Mouse (Mus musculus): Measurements from ENCODE around the gene Ralgps1. TPM values are rescaled to one million over a fixed set of nuclear protein-coding genes. Genes with fewer than 3 reads are reported as not detected.

The Ralgps1 gene
- polyA plus RNA-seq, 1 experiment from 2014 or later, result 7.9 TPM

DNA sequence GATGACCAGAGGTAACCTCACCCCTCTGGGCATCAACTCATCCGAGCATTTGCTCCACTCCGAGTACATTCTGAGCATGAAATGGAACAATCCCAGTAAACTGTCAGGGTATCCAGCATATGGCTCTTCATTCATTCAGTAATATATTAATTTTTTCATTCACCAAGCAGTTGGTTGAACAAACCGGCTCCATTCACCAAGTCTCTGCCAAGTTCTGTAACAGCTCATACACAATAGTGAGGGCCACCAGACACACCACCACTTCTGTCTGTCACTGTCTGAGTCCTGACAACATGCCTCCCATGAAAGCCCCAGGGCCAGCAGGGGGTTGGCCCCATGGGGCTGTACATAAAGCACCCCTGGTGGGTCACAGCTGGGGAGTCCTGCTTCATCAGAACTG is 181.3 kb downstream of the Ralgps1 start:
- H3K4me2 ChIP-seq (replicated peaks; ENCODE audit: low read depth, low read length), result no peak overlapping the region
- H3K27ac ChIP-seq (ENCODE audit: low read depth, low read length), result no peak overlapping the region
- H3K4me3 ChIP-seq (ENCODE audit: low read length), result no peak overlapping the region
- no peaks in the 10 kb centered on the region for H3K27me3 ChIP-seq (ENCODE audit: control insufficient read depth, insufficient read depth, low read length)
- H3K9ac ChIP-seq (ENCODE audit: low read depth, low read length), result no peak overlapping the region
- H3K36me3 ChIP-seq (ENCODE audit: control insufficient read depth, insufficient read depth, low read length), result no peaks in the 10 kb centered on the region
- 96% methylated on average over 3 of the region's 3 CpGs for WGBS
- no peak for ATAC-seq (ENCODE audit: low FRiP score, low TSS enrichment)
- H3K9me3 ChIP-seq (ENCODE audit: control insufficient read depth, low read length), result no peaks in the 10 kb centered on the region
- H3K4me1 ChIP-seq (ENCODE audit: control insufficient read depth, insufficient read depth, low read length), result peaks cover 6% of the 10 kb centered on the region; the same call in 1 of the 2 replicates

DNA sequence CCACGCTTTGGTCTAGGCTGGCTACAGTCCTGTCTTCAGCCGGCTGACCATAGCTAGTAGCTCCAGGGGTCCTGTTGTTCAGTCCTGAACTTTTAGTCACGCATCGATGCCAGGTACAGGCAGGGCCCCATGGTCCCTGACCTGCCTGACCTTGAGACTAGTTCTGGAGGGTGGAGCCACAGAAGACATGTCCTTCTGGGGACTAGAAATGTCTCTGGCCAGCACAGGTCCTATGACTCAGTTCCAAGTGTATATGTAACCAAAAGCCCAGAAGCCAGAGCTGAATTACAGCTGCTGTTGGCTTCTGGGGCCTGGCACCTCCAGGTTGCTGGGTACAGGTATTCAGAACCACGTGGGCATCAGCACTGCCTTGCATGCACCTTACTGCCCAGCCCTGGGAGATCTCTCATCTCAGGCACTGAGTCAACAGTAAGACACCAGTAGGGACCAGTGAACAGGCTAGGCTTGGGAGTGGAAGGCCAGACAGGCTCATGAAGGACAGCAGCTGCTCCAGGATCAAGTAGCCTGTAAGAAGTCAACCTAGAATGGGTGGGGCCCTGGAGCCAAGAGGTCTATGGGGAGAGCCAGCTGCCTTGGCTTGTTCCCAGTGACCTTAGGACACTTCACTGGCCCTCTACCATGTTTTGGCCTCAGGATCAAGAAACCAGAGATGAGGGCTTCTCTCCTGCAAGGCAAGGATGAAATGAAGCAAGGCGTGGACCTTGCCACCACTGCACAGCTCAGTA is 182.2 kb downstream of the Ralgps1 start:
- Histone ChIP-seq H3K9ac (ENCODE audit: low read depth, low read length) (no peak overlapping the region), H3K27ac (ENCODE audit: low read depth, low read length) (no peak overlapping the region)
- peak; percentile 30; the same call in 1 of the 2 replicates for ATAC-seq (ENCODE audit: low FRiP score, low TSS enrichment)

DNA sequence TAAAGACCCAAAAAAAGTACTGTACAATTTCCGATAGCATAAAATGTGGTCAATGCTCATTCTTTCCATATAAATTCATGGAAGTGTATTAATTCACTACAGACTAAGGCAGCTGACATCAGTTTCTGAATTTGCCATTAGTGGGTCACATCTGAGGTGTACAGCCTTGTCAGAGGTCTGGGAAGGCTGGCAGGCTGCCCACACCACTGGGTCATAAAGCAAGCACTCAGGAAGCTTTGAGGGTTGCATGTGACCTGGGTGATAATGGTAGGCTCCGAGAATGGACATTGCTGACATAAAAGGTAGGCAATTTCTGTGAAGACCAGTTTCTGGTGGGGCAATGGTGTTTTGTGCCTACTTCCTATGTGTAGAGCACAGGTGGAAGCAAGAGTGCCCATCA is 183.4 kb downstream of the Ralgps1 start:
- Histone ChIP-seq H3K9ac (ENCODE audit: low read depth, low read length) (no peak overlapping the region), H3K27ac (ENCODE audit: low read depth, low read length) (no peak overlapping the region), H3K9me3 (ENCODE audit: control insufficient read depth, low read length) (no peaks in the 10 kb centered on the region), H3K4me1 (ENCODE audit: control insufficient read depth, insufficient read depth, low read length) (peaks cover 6% of the 10 kb centered on the region; the same call in 1 of the 2 replicates), H3K36me3 (ENCODE audit: control insufficient read depth, insufficient read depth, low read length) (no peaks in the 10 kb centered on the region), H3K4me2 (replicated peaks; ENCODE audit: low read depth, low read length) (no peak overlapping the region), H3K27me3 (ENCODE audit: control insufficient read depth, insufficient read depth, low read length) (no peaks in the 10 kb centered on the region), H3K4me3 (ENCODE audit: low read length) (no peak overlapping the region)
- 73% methylated on average over 2 of the region's 2 CpGs for WGBS
- ATAC-seq (ENCODE audit: low FRiP score, low TSS enrichment), result no peak

More for the DNA sequence above, 182.2 kb downstream of the Ralgps1 start:
- H3K27me3 ChIP-seq (ENCODE audit: control insufficient read depth, insufficient read depth, low read length), result no peaks in the 10 kb centered on the region
- H3K4me2 ChIP-seq (replicated peaks; ENCODE audit: low read depth, low read length), result no peak overlapping the region
- WGBS, result 58% methylated on average over 6 of the region's 6 CpGs
- H3K36me3 ChIP-seq (ENCODE audit: control insufficient read depth, insufficient read depth, low read length), result no peaks in the 10 kb centered on the region
- H3K4me3 ChIP-seq (ENCODE audit: low read length), result no peak overlapping the region
- no peaks in the 10 kb centered on the region for H3K9me3 ChIP-seq (ENCODE audit: control insufficient read depth, low read length)
- H3K4me1 ChIP-seq (ENCODE audit: control insufficient read depth, insufficient read depth, low read length), result peaks cover 6% of the 10 kb centered on the region; the same call in 1 of the 2 replicates

DNA sequence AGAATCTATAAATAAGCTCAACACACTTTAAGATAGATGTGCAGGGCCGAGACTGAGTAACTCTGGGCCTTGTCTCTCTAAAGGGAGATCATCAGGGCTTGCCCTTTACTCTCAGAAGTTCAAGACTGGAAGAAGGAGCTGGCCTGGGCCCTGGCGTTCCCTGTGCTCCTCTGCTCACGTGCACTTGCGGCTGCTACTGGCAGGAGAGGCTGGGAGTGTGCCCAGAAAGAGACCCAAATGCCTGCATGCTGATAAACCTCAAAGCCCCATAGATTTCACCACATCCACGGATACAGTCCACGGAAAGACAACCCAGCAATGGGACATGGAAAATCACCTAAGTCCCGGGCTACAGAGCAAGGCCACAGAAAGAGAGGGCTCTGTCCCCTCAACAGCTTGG is 184.8 kb downstream of the Ralgps1 start:
- Histone ChIP-seq H3K27me3 (ENCODE audit: control insufficient read depth, insufficient read depth, low read length) (no peaks in the 10 kb centered on the region), H3K27ac (ENCODE audit: low read depth, low read length) (no peak overlapping the region), H3K4me3 (ENCODE audit: low read length) (no peak overlapping the region), H3K4me2 (replicated peaks; ENCODE audit: low read depth, low read length) (no peak overlapping the region), H3K4me1 (ENCODE audit: control insufficient read depth, insufficient read depth, low read length) (peaks cover 6% of the 10 kb centered on the region; the same call in 1 of the 2 replicates), H3K36me3 (ENCODE audit: control insufficient read depth, insufficient read depth, low read length) (no peaks in the 10 kb centered on the region), H3K9ac (ENCODE audit: low read depth, low read length) (no peak overlapping the region), H3K9me3 (ENCODE audit: control insufficient read depth, low read length) (no peaks in the 10 kb centered on the region)
- ATAC-seq (ENCODE audit: low FRiP score, low TSS enrichment), result no peak
- 74% methylated on average over 7 of the region's 7 CpGs for WGBS

DNA sequence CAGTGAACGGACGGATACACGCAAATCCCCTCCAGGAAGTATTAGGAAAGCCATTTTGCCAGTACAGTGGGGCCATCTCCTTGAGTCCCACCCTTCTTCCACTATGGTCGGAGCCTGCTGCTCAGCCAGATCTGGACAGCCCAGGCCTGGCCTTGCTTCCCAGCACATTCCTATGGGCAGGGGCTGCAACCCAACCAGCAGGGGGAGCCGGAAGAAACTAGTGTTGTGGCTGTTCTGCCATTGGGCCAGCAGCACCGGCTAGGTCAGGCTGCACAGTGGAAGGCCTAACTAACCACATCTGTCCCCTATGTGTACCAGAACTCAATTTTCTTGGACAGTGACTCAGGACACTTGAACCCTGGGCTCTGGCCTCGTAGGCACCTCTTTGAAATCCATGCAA is 186.0 kb downstream of the Ralgps1 start:
- WGBS, result 74% methylated on average over 7 of the region's 7 CpGs
- Histone ChIP-seq H3K4me2 (replicated peaks; ENCODE audit: low read depth, low read length) (no peak overlapping the region), H3K27ac (ENCODE audit: low read depth, low read length) (no peak overlapping the region), H3K27me3 (ENCODE audit: control insufficient read depth, insufficient read depth, low read length) (no peaks in the 10 kb centered on the region), H3K9me3 (ENCODE audit: control insufficient read depth, low read length) (no peaks in the 10 kb centered on the region), H3K9ac (ENCODE audit: low read depth, low read length) (no peak overlapping the region), H3K36me3 (ENCODE audit: control insufficient read depth, insufficient read depth, low read length) (no peaks in the 10 kb centered on the region), H3K4me3 (ENCODE audit: low read length) (no peak overlapping the region), H3K4me1 (ENCODE audit: control insufficient read depth, insufficient read depth, low read length) (peaks cover 7% of the 10 kb centered on the region; the same call in 1 of the 2 replicates)
- no peak for ATAC-seq (ENCODE audit: low FRiP score, low TSS enrichment)

DNA sequence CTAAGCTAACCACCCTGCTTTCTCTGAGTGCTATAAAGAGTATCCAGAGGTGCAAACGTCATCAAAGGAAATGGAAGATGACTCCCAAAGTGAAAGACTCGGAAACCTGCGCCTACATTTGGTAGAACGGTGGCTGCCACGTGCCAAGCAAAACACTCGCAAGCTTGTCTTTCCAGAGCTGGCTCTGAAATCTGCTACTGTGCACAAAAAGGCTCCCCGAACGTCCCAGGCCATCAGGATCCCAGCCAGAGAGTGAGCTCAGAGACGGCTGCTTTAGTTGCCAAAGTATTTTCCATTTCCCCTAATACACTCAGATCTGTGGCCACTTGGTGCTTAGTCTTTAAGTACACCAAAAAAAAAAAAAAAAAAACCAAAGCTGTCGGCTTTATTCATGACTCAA is 186.6 kb downstream of the Ralgps1 start:
- no peaks in the 10 kb centered on the region for H3K27me3 ChIP-seq (ENCODE audit: control insufficient read depth, insufficient read depth, low read length)
- peaks cover 14% of the 10 kb centered on the region for H3K4me1 ChIP-seq (ENCODE audit: control insufficient read depth, insufficient read depth, low read length)
- H3K9ac ChIP-seq (ENCODE audit: low read depth, low read length), result no peak overlapping the region
- no peaks in the 10 kb centered on the region for H3K9me3 ChIP-seq (ENCODE audit: control insufficient read depth, low read length)
- H3K27ac ChIP-seq (ENCODE audit: low read depth, low read length), result no peak overlapping the region
- no peak overlapping the region for H3K4me2 ChIP-seq (replicated peaks; ENCODE audit: low read depth, low read length)
- no peaks in the 10 kb centered on the region for H3K36me3 ChIP-seq (ENCODE audit: control insufficient read depth, insufficient read depth, low read length)
- no peak for ATAC-seq (ENCODE audit: low FRiP score, low TSS enrichment)
- no peak overlapping the region for H3K4me3 ChIP-seq (ENCODE audit: low read length)
- WGBS, result 59% methylated on average over 10 of the region's 10 CpGs

DNA sequence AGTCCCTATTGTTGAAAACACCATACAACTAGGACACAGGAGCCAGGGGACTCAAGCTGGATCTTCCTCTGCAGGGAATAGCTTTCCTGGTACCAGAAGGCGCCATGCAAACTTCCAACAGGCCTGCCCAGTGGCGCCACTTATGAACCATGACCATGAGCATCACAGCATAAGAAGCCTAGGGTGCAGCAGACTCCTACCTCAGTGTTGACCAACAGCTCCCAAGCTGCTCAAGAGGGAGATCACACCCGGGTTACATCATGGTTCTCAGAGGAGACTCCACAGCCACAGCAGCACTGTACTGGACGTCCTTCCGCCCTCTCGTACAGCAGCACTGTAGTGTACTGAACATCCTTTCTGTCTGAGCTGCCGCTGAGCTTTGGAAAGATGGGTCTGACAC is 188.0 kb downstream of the Ralgps1 start:
- no peak overlapping the region for H3K9ac ChIP-seq (ENCODE audit: low read depth, low read length)
- H3K36me3 ChIP-seq (ENCODE audit: control insufficient read depth, insufficient read depth, low read length), result no peaks in the 10 kb centered on the region
- no peak overlapping the region for H3K4me3 ChIP-seq (ENCODE audit: low read length)
- no peak overlapping the region for H3K4me2 ChIP-seq (replicated peaks; ENCODE audit: low read depth, low read length)
- no peak for ATAC-seq (ENCODE audit: low FRiP score, low TSS enrichment)
- no peaks in the 10 kb centered on the region for H3K9me3 ChIP-seq (ENCODE audit: control insufficient read depth, low read length)
- H3K27me3 ChIP-seq (ENCODE audit: control insufficient read depth, insufficient read depth, low read length), result no peaks in the 10 kb centered on the region
- H3K4me1 ChIP-seq (ENCODE audit: control insufficient read depth, insufficient read depth, low read length), result peaks cover 16% of the 10 kb centered on the region
- WGBS, result 90% methylated on average over 7 of the region's 7 CpGs
- H3K27ac ChIP-seq (ENCODE audit: low read depth, low read length), result no peak overlapping the region

DNA sequence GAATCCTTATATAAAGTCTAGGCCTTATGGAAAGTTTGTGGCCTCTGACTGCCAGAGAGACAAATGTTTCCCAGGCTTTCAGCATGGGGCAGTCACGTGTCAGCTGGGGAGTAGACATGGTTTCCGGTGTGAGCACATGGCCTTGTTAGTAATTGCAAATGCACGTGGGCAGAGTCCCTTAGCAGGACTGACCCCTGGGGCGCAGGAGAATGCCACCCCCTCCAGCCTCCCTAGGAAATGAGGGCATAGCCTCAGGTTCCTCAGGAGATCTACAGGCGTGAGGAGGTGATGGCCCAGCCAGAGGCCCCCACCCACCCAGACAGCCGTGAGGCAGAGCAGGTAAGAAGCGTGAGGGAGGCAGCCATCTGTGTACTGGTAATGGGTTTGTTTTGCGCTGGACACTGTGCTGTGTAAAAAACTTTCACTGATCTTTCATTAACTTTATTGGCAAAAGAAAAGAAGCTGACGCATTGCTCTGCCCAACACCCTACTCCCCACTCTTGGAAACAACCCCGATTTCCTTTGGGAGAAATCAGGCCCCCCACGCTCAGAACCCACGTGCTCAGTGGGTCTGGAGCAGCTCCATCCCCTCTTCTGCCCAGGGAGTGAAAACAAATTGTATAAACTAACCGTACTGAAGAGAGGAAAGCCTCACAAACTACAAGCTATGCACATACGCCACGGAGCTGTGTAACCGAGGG is 191.2 kb downstream of the Ralgps1 start:
- WGBS, result 44% methylated on average over 16 of the region's 16 CpGs
- H3K9ac ChIP-seq (ENCODE audit: low read depth, low read length), result 0 out of 2 replicates have a peak overlapping the region, but pooled peaks have one; percentile 7
- no peaks in the 10 kb centered on the region for H3K9me3 ChIP-seq (ENCODE audit: control insufficient read depth, low read length)
- no peak overlapping the region for H3K4me3 ChIP-seq (ENCODE audit: low read length)
- no peak overlapping the region for H3K4me2 ChIP-seq (replicated peaks; ENCODE audit: low read depth, low read length)
- peaks cover 16% of the 10 kb centered on the region for H3K4me1 ChIP-seq (ENCODE audit: control insufficient read depth, insufficient read depth, low read length)
- H3K36me3 ChIP-seq (ENCODE audit: control insufficient read depth, insufficient read depth, low read length), result no peaks in the 10 kb centered on the region
- ATAC-seq (ENCODE audit: low FRiP score, low TSS enrichment), result 0 out of 2 replicates have a peak, but pooled peaks have one; percentile 51
- no peak overlapping the region for H3K27ac ChIP-seq (ENCODE audit: low read depth, low read length)
- H3K27me3 ChIP-seq (ENCODE audit: control insufficient read depth, insufficient read depth, low read length), result no peaks in the 10 kb centered on the region
